Mouse (Mus musculus) adrenal gland, postnatal 14 days (tissue): ENCODE measurements around the gene Lmf1. TPM values are rescaled to one million over a fixed set of nuclear protein-coding genes. Genes with fewer than 3 reads are reported as not detected.

Source experiments
- DNase-seq: peaks from one replicate; pipeline ENCODE4 v3.0.0; 2021; ENCODE audit warnings: mixed read lengths
- total RNA-seq: library from RNA; stranded (reverse); gene quantifications from 2 replicates; pipeline ENCODE4 v1.2.3, GENCODE M21; 2021

The Lmf1 gene
- total RNA-seq, 1 experiment from 2014 or later: 40.6 TPM

- DNase-seq: no peak
Measured at GRCm38 (mm10) chr17:25568206-25568605, 10.7 kb upstream of the Lmf1 start.

- no peak for DNase-seq
Measured at GRCm38 (mm10) chr17:25568880-25569279, 10.0 kb upstream of the Lmf1 start.

GRCm38 (mm10) chr17:25569833-25570647 is 8.8 kb upstream of the Lmf1 start:
- no peak for DNase-seq

GRCm38 (mm10) chr17:25570648-25571452 is 8.0 kb upstream of the Lmf1 start, which contains the start of gene Sox8:
Sox8 (minus strand) TSS chr17:25570686.
- DNase-seq: peak; percentile 80

- no peak for DNase-seq
Measured at GRCm38 (mm10) chr17:25571453-25571820, 7.4 kb upstream of the Lmf1 start.

GRCm38 (mm10) chr17:25575208-25575971 is 3.5 kb upstream of the Lmf1 start:
- DNase-seq: no peak

- no peak for DNase-seq
Measured at GRCm38 (mm10) chr17:25576034-25576433, 2.9 kb upstream of the Lmf1 start.

- no peak for DNase-seq
Measured at GRCm38 (mm10) chr17:25577263-25577662, 1.6 kb upstream of the Lmf1 start.

- no peak for DNase-seq
Measured at GRCm38 (mm10) chr17:25577702-25578101, 1.2 kb upstream of the Lmf1 start.

- DNase-seq: peak; percentile 62
Measured at GRCm38 (mm10) chr17:25579332-25580047, 605 bp downstream of the Lmf1 start.

GRCm38 (mm10) chr17:25582076-25582475 is 3.2 kb downstream of the Lmf1 start:
- no peak for DNase-seq

- DNase-seq: no peak
Measured at GRCm38 (mm10) chr17:25583099-25583498, 4.2 kb downstream of the Lmf1 start.

GRCm38 (mm10) chr17:25583858-25584257 is 5.0 kb downstream of the Lmf1 start:
- DNase-seq: no peak

- DNase-seq: no peak
Measured at GRCm38 (mm10) chr17:25584646-25585045, 5.8 kb downstream of the Lmf1 start.

GRCm38 (mm10) chr17:25590068-25590467 is 11.2 kb downstream of the Lmf1 start:
- no peak for DNase-seq

- no peak for DNase-seq
Measured at GRCm38 (mm10) chr17:25590985-25591384, 12.1 kb downstream of the Lmf1 start.

- DNase-seq: no peak
Measured at GRCm38 (mm10) chr17:25592336-25592735, 13.5 kb downstream of the Lmf1 start.

- DNase-seq: no peak
Measured at GRCm38 (mm10) chr17:25593411-25594261, 14.8 kb downstream of the Lmf1 start.

- peak; percentile 83 for DNase-seq
Measured at GRCm38 (mm10) chr17:25595495-25595894, 16.6 kb downstream of the Lmf1 start.

GRCm38 (mm10) chr17:25597537-25597936 is 18.7 kb downstream of the Lmf1 start:
- no peak for DNase-seq

GRCm38 (mm10) chr17:25602366-25602765 is 23.5 kb downstream of the Lmf1 start:
- DNase-seq: no peak
